ENCODE assay signal across 19 mouse cellular contexts in the genomic region with DNA sequence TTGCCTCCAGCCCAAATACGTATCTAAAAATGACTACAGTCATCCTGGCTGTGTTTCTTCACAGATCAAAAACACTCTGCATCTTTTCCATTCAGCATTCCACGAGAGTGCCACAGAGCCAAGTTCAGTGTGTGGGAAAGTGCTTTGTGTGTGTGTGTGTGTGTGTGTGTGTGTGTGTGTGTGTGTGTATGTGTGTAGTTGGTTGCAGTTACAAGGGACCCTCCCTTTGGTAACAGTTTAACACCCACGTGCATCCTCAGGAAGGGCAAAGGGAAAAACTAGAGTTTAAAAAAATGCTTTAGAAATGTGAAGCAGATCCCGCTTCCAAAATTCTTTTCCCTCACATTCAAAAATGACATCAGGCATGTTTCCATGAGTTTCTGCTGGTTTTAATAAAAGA.
DNase-seq lines count a peak whose midpoint lies in the region; ATAC-seq and TF ChIP-seq lines count a peak whose summit lies in the region.
"Had no signal": no experiment of that assay in that cellular context is flagged by ENCODE, and none has a peak within 500 bp of the region (broad histone marks: within the 10 kb centered on the region; RNA-seq: fewer than 3 reads in every experiment).

No protein-coding gene starts in this region.

- no peaks in the 10 kb centered on the region for H3K27me3 ChIP-seq in embryonic facial prominence, embryonic 13.5 days
- no peaks in the 10 kb centered on the region for H3K27me3 ChIP-seq in embryonic facial prominence, embryonic 10.5 days (replicated peaks; ENCODE audit: low read depth, poor library complexity, severe bottlenecking)
- no peaks in the 10 kb centered on the region for H3K27me3 ChIP-seq in limb, embryonic 14.5 days (ENCODE audit: control insufficient read depth, insufficient read depth, low read length)
- no peaks in the 10 kb centered on the region for H3K27me3 ChIP-seq in limb, embryonic 10.5 days (ENCODE audit: low read depth, poor library complexity, severe bottlenecking)
- H3K27me3 ChIP-seq in liver, embryonic 11.5 days (replicated peaks; ENCODE audit: control insufficient read depth, insufficient read depth, low read length), result no peaks in the 10 kb centered on the region
- no peaks in the 10 kb centered on the region for H3K27me3 ChIP-seq in hindbrain, embryonic 14.5 days (ENCODE audit: control insufficient read depth, insufficient read depth, low read length)
- H3K27me3 ChIP-seq: forebrain, embryonic 13.5 days; heart, embryonic 13.5 days had no signal

- no peaks in the 10 kb centered on the region for H3K36me3 ChIP-seq in embryonic facial prominence, embryonic 13.5 days
- no peaks in the 10 kb centered on the region for H3K36me3 ChIP-seq in embryonic facial prominence, embryonic 10.5 days (replicated peaks)
- H3K36me3 ChIP-seq in limb, embryonic 14.5 days (ENCODE audit: control insufficient read depth, insufficient read depth, low read length), result no peaks in the 10 kb centered on the region
- no peaks in the 10 kb centered on the region for H3K36me3 ChIP-seq in limb, embryonic 10.5 days
- H3K36me3 ChIP-seq in liver, embryonic 11.5 days (ENCODE audit: control insufficient read depth, insufficient read depth, low read length), result no peaks in the 10 kb centered on the region
- H3K36me3 ChIP-seq in hindbrain, embryonic 14.5 days (replicated peaks; ENCODE audit: control insufficient read depth, insufficient read depth), result no peaks in the 10 kb centered on the region
- H3K36me3 ChIP-seq: heart, embryonic 13.5 days had no signal

- no peak for ATAC-seq in embryonic facial prominence, embryonic 13.5 days (ENCODE audit: insufficient number of reproducible peaks, insufficient read depth, low FRiP score, low TSS enrichment, low read depth)
- no peak for ATAC-seq in limb, embryonic 14.5 days (ENCODE audit: low FRiP score, low read depth)
- ATAC-seq in liver, embryonic 11.5 days (replicated peaks; ENCODE audit: low FRiP score), result no peak
- no peak for ATAC-seq in hindbrain, embryonic 14.5 days (ENCODE audit: low FRiP score)
- ATAC-seq: forebrain, embryonic 13.5 days; hindbrain, postnatal 0 days; intestine, embryonic 16.5 days had no signal

- no peak overlapping the region for H3K9ac ChIP-seq in embryonic facial prominence, embryonic 13.5 days
- no peak overlapping the region for H3K9ac ChIP-seq in limb, embryonic 14.5 days (ENCODE audit: low read depth, low read length, severe bottlenecking)
- H3K9ac ChIP-seq in liver, embryonic 11.5 days (ENCODE audit: low read depth, low read length), result no peak overlapping the region
- H3K9ac ChIP-seq in hindbrain, embryonic 14.5 days, result no peak overlapping the region
- H3K9ac ChIP-seq: forebrain, embryonic 13.5 days; heart, embryonic 13.5 days had no signal

- H3K27ac ChIP-seq in embryonic facial prominence, embryonic 13.5 days, result peak overlapping the region; percentile 49; the same call in 1 of the 2 replicates
- no peak overlapping the region for H3K27ac ChIP-seq in embryonic facial prominence, embryonic 10.5 days (replicated peaks)
- H3K27ac ChIP-seq in limb, embryonic 14.5 days (replicated peaks; ENCODE audit: low read depth, low read length), result no peak overlapping the region
- no peak overlapping the region for H3K27ac ChIP-seq in limb, embryonic 10.5 days
- no peak overlapping the region for H3K27ac ChIP-seq in liver, embryonic 11.5 days (ENCODE audit: low read depth, low read length)
- H3K27ac ChIP-seq in hindbrain, embryonic 14.5 days, result no peak overlapping the region
- H3K27ac ChIP-seq: forebrain, embryonic 13.5 days; heart, embryonic 13.5 days; hindbrain, postnatal 0 days had no signal

- TF ChIP-seq POLR2A in limb, embryonic 14.5 days (IDR thresholded peaks at IDR 0.05; ENCODE audit: borderline replicate concordance, extremely low read depth, insufficient read depth, insufficient read length), result no peak

- no peak overlapping the region for H3K4me2 ChIP-seq in embryonic facial prominence, embryonic 13.5 days
- H3K4me2 ChIP-seq in limb, embryonic 14.5 days (replicated peaks; ENCODE audit: low read depth, low read length, severe bottlenecking), result no peak overlapping the region
- H3K4me2 ChIP-seq in liver, embryonic 11.5 days, result no peak overlapping the region
- no peak overlapping the region for H3K4me2 ChIP-seq in hindbrain, embryonic 14.5 days (replicated peaks)
- H3K4me2 ChIP-seq: forebrain, embryonic 13.5 days; heart, embryonic 13.5 days had no signal

- 40% methylated on average over 4 of the region's 4 CpGs for WGBS in embryonic facial prominence, embryonic 13.5 days
- 89% methylated on average over 4 of the region's 4 CpGs for WGBS in embryonic facial prominence, embryonic 10.5 days
- 45% methylated on average over 4 of the region's 4 CpGs for WGBS in limb, embryonic 14.5 days
- 88% methylated on average over 4 of the region's 4 CpGs for WGBS in limb, embryonic 10.5 days
- WGBS in liver, embryonic 11.5 days, result 81% methylated on average over 4 of the region's 4 CpGs
- WGBS in hindbrain, embryonic 14.5 days, result 86% methylated on average over 4 of the region's 4 CpGs

- H3K4me1 ChIP-seq in embryonic facial prominence, embryonic 13.5 days, result peaks cover 6% of the 10 kb centered on the region; the same call in 1 of the 2 replicates
- no peaks in the 10 kb centered on the region for H3K4me1 ChIP-seq in embryonic facial prominence, embryonic 10.5 days
- no peaks in the 10 kb centered on the region for H3K4me1 ChIP-seq in limb, embryonic 14.5 days (ENCODE audit: control insufficient read depth, insufficient read depth, low read length)
- no peaks in the 10 kb centered on the region for H3K4me1 ChIP-seq in limb, embryonic 10.5 days
- H3K4me1 ChIP-seq in liver, embryonic 11.5 days (replicated peaks; ENCODE audit: control insufficient read depth, insufficient read depth, low read length), result no peaks in the 10 kb centered on the region
- H3K4me1 ChIP-seq in hindbrain, embryonic 14.5 days (replicated peaks; ENCODE audit: control insufficient read depth, insufficient read depth, low read length), result no peaks in the 10 kb centered on the region
- H3K4me1 ChIP-seq: heart, embryonic 13.5 days had no signal

- H3K4me3 ChIP-seq in embryonic facial prominence, embryonic 13.5 days, result no peak overlapping the region
- H3K4me3 ChIP-seq in embryonic facial prominence, embryonic 10.5 days, result no peak overlapping the region
- H3K4me3 ChIP-seq in limb, embryonic 14.5 days (replicated peaks; ENCODE audit: low read length), result no peak overlapping the region
- no peak overlapping the region for H3K4me3 ChIP-seq in limb, embryonic 10.5 days
- no peak overlapping the region for H3K4me3 ChIP-seq in liver, embryonic 11.5 days (ENCODE audit: low read depth, low read length)
- H3K4me3 ChIP-seq in hindbrain, embryonic 14.5 days (replicated peaks; ENCODE audit: low read length), result no peak overlapping the region
- H3K4me3 ChIP-seq: erythroblast, embryonic 14.5 days; forebrain, embryonic 13.5 days; heart, embryonic 13.5 days had no signal

- no peak for DNase-seq in embryonic facial prominence, embryonic 10.5 days (ENCODE audit: low spot score)
- DNase-seq in limb, embryonic 14.5 days (ENCODE audit: low spot score), result peak; percentile 60
- no peak for DNase-seq in limb, embryonic 10.5 days (ENCODE audit: low spot score)
- peak; percentile 38 for DNase-seq in gastrocnemius, postnatal 25 days
- peak; percentile 68 for DNase-seq in skeletal muscle tissue, adult 2 months (ENCODE audit: low read depth, low spot score)
- DNase-seq in liver, embryonic 11.5 days (ENCODE audit: low spot score), result no peak
- no peak for DNase-seq in hindbrain, embryonic 14.5 days (ENCODE audit: low spot score)
- DNase-seq: adrenal gland, postnatal 25 days; cerebellum, adult 9-10 months; kidney, postnatal 4 days; liver; midbrain, embryonic 14.5 days; right cerebral cortex, postnatal 14 days had no signal

- no peaks in the 10 kb centered on the region for H3K9me3 ChIP-seq in embryonic facial prominence, embryonic 13.5 days
- no peaks in the 10 kb centered on the region for H3K9me3 ChIP-seq in embryonic facial prominence, embryonic 10.5 days
- no peaks in the 10 kb centered on the region for H3K9me3 ChIP-seq in limb, embryonic 14.5 days (ENCODE audit: control insufficient read depth, low read length)
- no peaks in the 10 kb centered on the region for H3K9me3 ChIP-seq in limb, embryonic 10.5 days (replicated peaks)
- H3K9me3 ChIP-seq in liver, embryonic 11.5 days (ENCODE audit: control insufficient read depth, low read length), result no peaks in the 10 kb centered on the region
- no peaks in the 10 kb centered on the region for H3K9me3 ChIP-seq in hindbrain, embryonic 14.5 days (ENCODE audit: control insufficient read depth, low read length)
- H3K9me3 ChIP-seq: forebrain, embryonic 13.5 days; heart, embryonic 13.5 days had no signal

Comparison
In these comparisons a context has a peak if more than half of its experiments do, and no peak if none do; other contexts are left out.
1. DNase-seq: peak in limb, embryonic 14.5 days (single experiment), gastrocnemius, postnatal 25 days (single experiment) and skeletal muscle tissue, adult 2 months (single experiment); none in embryonic facial prominence, embryonic 10.5 days (single experiment), limb, embryonic 10.5 days (single experiment), liver, embryonic 11.5 days (single experiment) and hindbrain, embryonic 14.5 days (single experiment).